Mouse (Mus musculus): ENCODE measurements around the gene Golim4.

DNA sequence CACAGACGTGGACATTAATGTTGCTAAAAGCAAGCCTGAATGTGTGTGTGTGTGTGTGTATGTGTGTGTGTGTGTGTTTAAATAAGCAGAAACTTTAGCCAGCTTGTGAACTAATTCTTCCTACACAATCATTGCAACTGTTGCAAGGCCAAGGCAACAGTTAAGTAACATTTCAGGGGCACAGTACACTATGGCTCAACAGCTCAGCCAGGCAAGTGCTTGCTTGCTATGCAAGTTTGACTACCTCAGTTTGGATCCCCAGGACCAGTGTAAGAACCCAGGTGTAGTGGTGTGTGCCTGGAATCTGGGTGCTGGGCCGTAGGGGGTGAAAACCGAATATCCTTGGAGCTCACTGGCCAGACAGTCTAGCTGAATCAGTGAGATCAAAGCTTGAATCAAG is 2.6 kb downstream of the Golim4 start:
- TF ChIP-seq CTCF (IDR thresholded peaks at IDR 0.05; ENCODE audit: low read depth): no peak
- no peak for TF ChIP-seq EP300 (optimal IDR thresholded peaks at IDR 0.05)

Data from stomach, postnatal 0 days (tissue).